Mouse (Mus musculus) bone marrow macrophage, adult 2 months (primary cell): ENCODE results near the gene Gm10134.

Experiments used
- CTCF ChIP-seq: IDR thresholded peaks from 2 replicates; pipeline ENCODE4 v1.5.1; 2012; ENCODE audit warnings: low read depth, mild to moderate bottlenecking, low read length, moderate library complexity
- POLR2A ChIP-seq: IDR thresholded peaks from 2 replicates; pipeline ENCODE4 v1.6.1; 2012; ENCODE audit warnings: mild to moderate bottlenecking, low read depth, low read length, borderline replicate concordance

DNA sequence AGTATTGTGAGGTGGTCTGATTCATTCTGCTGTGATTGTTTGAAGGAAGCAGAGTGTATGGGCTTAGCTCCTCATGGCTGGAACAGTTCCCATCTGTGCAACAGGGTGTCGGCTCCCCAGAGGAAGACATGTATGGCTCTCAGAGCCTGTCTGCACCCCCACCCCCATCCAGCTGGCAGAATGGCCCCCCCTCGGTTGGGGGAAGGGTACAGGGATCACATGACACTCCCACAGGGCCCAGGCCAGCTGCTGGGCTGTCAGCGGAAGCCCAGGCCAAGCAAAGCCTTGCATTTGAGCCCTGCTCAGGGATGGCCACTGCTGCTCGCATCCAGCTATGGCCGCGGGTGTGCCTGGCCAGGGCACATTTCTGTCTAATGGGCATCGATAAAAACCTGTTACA, 33.3 kb downstream of the Gm10134 start:
- TF ChIP-seq POLR2A: no peak
- TF ChIP-seq CTCF: no peak
